Mouse (Mus musculus): ENCODE measurements at regions not wholly inside any gene's neighbourhood (a gene's known extent, or its start where the extent isn't known, plus 50 kb on each side); places are given as distances from the start of the nearest gene placed in this dataset.
A peak's percentile ranks its signal among the peaks of the same experiment; 100 is the strongest.

- no peak for DNase-seq (ENCODE audit: low spot score in 2 of 2)
Observed at GRCm38 (mm10) chr12:95937705-95938104, 245.7 kb downstream of the Flrt2 start.

GRCm38 (mm10) chr12:95940465-95941012 lies 248.5 kb downstream of the Flrt2 start:
- no peak for DNase-seq (ENCODE audit: low spot score in 2 of 2)

GRCm38 (mm10) chr12:95959786-95960504 lies 267.9 kb downstream of the Flrt2 start:
- DNase-seq (ENCODE audit: low spot score in 2 of 2): no peak

GRCm38 (mm10) chr12:95960505-95960871 lies 268.5 kb downstream of the Flrt2 start:
- peak; percentile 5 to 7 for DNase-seq (ENCODE audit: low spot score in 2 of 2)

- DNase-seq (ENCODE audit: low spot score in 2 of 2): no peak
Observed at GRCm38 (mm10) chr12:95962817-95963216, 270.8 kb downstream of the Flrt2 start.

GRCm38 (mm10) chr12:95988669-95989288 lies 296.8 kb downstream of the Flrt2 start:
- DNase-seq (ENCODE audit: low spot score in 2 of 2): no peak

- no peak for DNase-seq (ENCODE audit: low spot score in 2 of 2)
Observed at GRCm38 (mm10) chr12:95994963-95995362, 302.9 kb downstream of the Flrt2 start.

GRCm38 (mm10) chr12:96030180-96030579 lies 338.2 kb downstream of the Flrt2 start:
- no peak for DNase-seq (ENCODE audit: low spot score in 2 of 2)

- DNase-seq (ENCODE audit: low spot score in 2 of 2): no peak
Observed at GRCm38 (mm10) chr12:96075365-96075764, 383.3 kb downstream of the Flrt2 start.

GRCm38 (mm10) chr12:96090995-96091394 lies 399.0 kb downstream of the Flrt2 start:
- no peak for DNase-seq (ENCODE audit: low spot score in 2 of 2)

GRCm38 (mm10) chr12:96106254-96106653 lies 414.2 kb downstream of the Flrt2 start:
- DNase-seq (ENCODE audit: low spot score in 2 of 2): no peak

GRCm38 (mm10) chr12:96114727-96115379 lies 422.8 kb downstream of the Flrt2 start:
- peak; percentile 2 to 18 for DNase-seq (ENCODE audit: low spot score in 2 of 2)

GRCm38 (mm10) chr12:96117553-96117952 lies 425.5 kb downstream of the Flrt2 start:
- no peak for DNase-seq (ENCODE audit: low spot score in 2 of 2)

- DNase-seq (ENCODE audit: low spot score in 2 of 2): no peak
Observed at GRCm38 (mm10) chr12:96124156-96124931, 432.3 kb downstream of the Flrt2 start.

- DNase-seq (ENCODE audit: low spot score in 2 of 2): no peak
Observed at GRCm38 (mm10) chr12:96129870-96130454, 437.9 kb downstream of the Flrt2 start.

GRCm38 (mm10) chr12:96130796-96131512 lies 438.9 kb downstream of the Flrt2 start:
- DNase-seq (ENCODE audit: low spot score in 2 of 2): no peak

GRCm38 (mm10) chr12:96134136-96134535 lies 442.1 kb downstream of the Flrt2 start:
- DNase-seq (ENCODE audit: low spot score in 2 of 2): no peak

- DNase-seq (ENCODE audit: low spot score in 2 of 2): no peak
Observed at GRCm38 (mm10) chr12:96141748-96142147, 449.7 kb downstream of the Flrt2 start.

GRCm38 (mm10) chr12:96154095-96154494 lies 462.1 kb downstream of the Flrt2 start:
- no peak for DNase-seq (ENCODE audit: low spot score in 2 of 2)

GRCm38 (mm10) chr12:96167551-96167950 lies 475.5 kb downstream of the Flrt2 start:
- DNase-seq (ENCODE audit: low spot score in 2 of 2): no peak

- no peak for DNase-seq (ENCODE audit: low spot score in 2 of 2)
Observed at GRCm38 (mm10) chr12:96198928-96199327, 506.9 kb downstream of the Flrt2 start.

Data from left cerebral cortex, adult 9 months (tissue).